Mouse (Mus musculus) lung, adult 2 months (tissue): ENCODE data around the gene Anxa6. TPM values are rescaled to one million over a fixed set of nuclear protein-coding genes. Genes with fewer than 3 reads are reported as not detected.
"Not testable (repeated sequence)": the region's sequence is repeated elsewhere in the genome, so short reads cannot be mapped to it uniquely, and the experiment has no call there.

Source experiments
- DNase-seq: peaks from one replicate; pipeline ENCODE4 v3.0.0; 2022
- H3K4me1 ChIP-seq: fragments of 200-500 bp; 2 replicates; pipeline ENCODE4 v1.6.1; 2011; ENCODE audit warnings: low read length; ENCODE audit not compliant: control insufficient read depth, insufficient read depth
- H3K4me3 ChIP-seq: fragments of 200-500 bp; replicated peaks from 2 replicates; pipeline ENCODE3; 2011; ENCODE audit warnings: low read depth, mild to moderate bottlenecking, control low read depth, low read length; ENCODE audit errors: extremely low read depth
- CTCF ChIP-seq: fragments of 200-500 bp; IDR thresholded peaks from 2 replicates; pipeline ENCODE4 v1.5.1; 2011; ENCODE audit warnings: mild to moderate bottlenecking, low read length, control low read depth; ENCODE audit not compliant: insufficient read depth
- POLR2A ChIP-seq: fragments of 200-500 bp; IDR thresholded peaks from 2 replicates; pipeline ENCODE4 v1.6.1; 2011; ENCODE audit warnings: low read depth, mild to moderate bottlenecking, control low read depth, low read length, borderline replicate concordance; ENCODE audit errors: extremely low read depth
- WGBS: fragments of 180-500 bp; shearing (Covaris S2); methylation state at CpG from one replicate; pipeline ENCODE4 v1.1.7; 2018; 5-methylcytosine and 5-hydroxymethylcytosine counted together
- polyA plus RNA-seq: library from polyadenylated mRNA; depleted of rRNA; stranded (reverse); fragments of >200 nt; gene quantifications from 2 replicates; pipeline ENCODE4 v1.2.3, GENCODE M21; 2012

The Anxa6 gene
- polyA plus RNA-seq, 1 experiment, result 170 TPM

GRCm38 (mm10) chr11:54955735-54956480 is 77.3 kb downstream of the Anxa6 start:
- peak; percentile 99 for DNase-seq
- TF ChIP-seq CTCF, result no peak
- peak; percentile 94; the same call in 1 of the 2 replicates for TF ChIP-seq POLR2A
- Histone ChIP-seq H3K4me1 (no peaks in the 10 kb centered on the region; the same call in 1 of the 2 replicates), H3K4me3 (peak overlapping the region; percentile 82)
- under 1% methylated on average over 59 of the region's 59 CpGs for WGBS

GRCm38 (mm10) chr11:54955400-54955734 is 77.9 kb downstream of the Anxa6 start:
- DNase-seq, H3K4me1 ChIP-seq: not testable (repeated sequence)
- WGBS, result 29% methylated on average over 10 of the region's 10 CpGs
- H3K4me3 ChIP-seq, result peak overlapping the region; percentile 82

GRCm38 (mm10) chr11:54954716-54955115 is 78.5 kb downstream of the Anxa6 start:
- TF ChIP-seq CTCF (no peak), POLR2A (no peak)
- H3K4me3 ChIP-seq, result no peak overlapping the region
- WGBS, result 81% methylated on average over 8 of the region's 8 CpGs
- no peaks in the 10 kb centered on the region; the same call in 1 of the 2 replicates for H3K4me1 ChIP-seq
- DNase-seq, result no peak

- Histone ChIP-seq H3K4me3 (no peak overlapping the region), H3K4me1 (no peaks in the 10 kb centered on the region; the same call in 1 of the 2 replicates)
- 30% methylated on average over 9 of the region's 9 CpGs for WGBS
- no peak for DNase-seq
- TF ChIP-seq POLR2A, result no peak
- no peak for TF ChIP-seq CTCF
Measured at GRCm38 (mm10) chr11:54953993-54954446, 79.2 kb downstream of the Anxa6 start.

GRCm38 (mm10) chr11:54952651-54953050 is 80.6 kb downstream of the Anxa6 start:
- Histone ChIP-seq H3K4me1 (no peaks in the 10 kb centered on the region; the same call in 1 of the 2 replicates), H3K4me3 (no peak overlapping the region)
- no peak for TF ChIP-seq POLR2A
- TF ChIP-seq CTCF, result no peak
- 47% methylated on average over 6 of the region's 6 CpGs for WGBS
- no peak for DNase-seq

- no peak for DNase-seq
- WGBS, result 75% methylated on average over 6 of the region's 6 CpGs
- TF ChIP-seq POLR2A (no peak), CTCF (no peak)
- H3K4me3 ChIP-seq, result no peak overlapping the region
- no peaks in the 10 kb centered on the region; the same call in 1 of the 2 replicates for H3K4me1 ChIP-seq
Measured at GRCm38 (mm10) chr11:54950684-54951083, 82.6 kb downstream of the Anxa6 start.

- Histone ChIP-seq H3K4me1 (no peaks in the 10 kb centered on the region; the same call in 1 of the 2 replicates), H3K4me3 (no peak overlapping the region)
- WGBS, result 47% methylated on average over 1 of the region's 1 CpGs
- no peak for DNase-seq
- TF ChIP-seq CTCF (no peak), POLR2A (no peak)
Measured at GRCm38 (mm10) chr11:54949717-54950116, 83.5 kb downstream of the Anxa6 start.

- DNase-seq, result no peak
- Histone ChIP-seq H3K4me3 (no peak overlapping the region), H3K4me1 (no peaks in the 10 kb centered on the region)
- 69% methylated on average over 3 of the region's 3 CpGs for WGBS
- TF ChIP-seq POLR2A (no peak), CTCF (no peak)
Measured at GRCm38 (mm10) chr11:54944702-54945101, 88.5 kb downstream of the Anxa6 start.

GRCm38 (mm10) chr11:54940056-54940455 is 93.2 kb downstream of the Anxa6 start:
- no peak for TF ChIP-seq POLR2A
- no peak for TF ChIP-seq CTCF
- 74% methylated on average over 7 of the region's 7 CpGs for WGBS
- Histone ChIP-seq H3K4me1 (peaks cover 2% of the 10 kb centered on the region; the same call in 1 of the 2 replicates), H3K4me3 (no peak overlapping the region)
- no peak for DNase-seq

GRCm38 (mm10) chr11:54939501-54939900 is 93.7 kb downstream of the Anxa6 start:
- no peak for DNase-seq
- H3K4me1 ChIP-seq, result peaks cover 2% of the 10 kb centered on the region; the same call in 1 of the 2 replicates
- TF ChIP-seq CTCF, result no peak
- no peak for TF ChIP-seq POLR2A
- no peak overlapping the region for H3K4me3 ChIP-seq
- WGBS, result 86% methylated on average over 8 of the region's 8 CpGs
